Mouse (Mus musculus): Measurements from ENCODE around the gene Hoxc6. TPM values are rescaled to one million over a fixed set of nuclear protein-coding genes. Genes with fewer than 3 reads are reported as not detected.

Hoxc6 gene
- polyA plus RNA-seq, 1 experiment from 2014 or later: 0.17 TPM

DNA sequence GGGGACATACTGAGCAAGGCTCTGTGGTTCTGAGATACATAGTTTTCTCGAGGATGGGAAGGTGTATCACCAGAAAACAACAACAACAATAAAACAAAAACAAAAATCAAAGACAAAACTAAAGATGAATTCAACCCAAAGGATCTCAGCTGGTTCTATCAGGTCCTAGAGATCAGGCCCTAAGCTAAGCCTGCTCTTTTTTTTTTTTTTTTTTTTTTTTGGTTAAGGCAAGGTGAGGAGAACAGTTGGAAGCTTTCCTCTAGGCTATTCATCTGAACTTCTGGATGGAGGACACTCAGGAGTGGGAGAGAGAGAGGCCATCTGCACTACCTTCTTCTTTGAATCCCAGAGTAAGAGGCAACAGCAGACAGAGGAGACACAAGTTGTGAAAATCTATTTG is 39.5 kb downstream of the Hoxc6 start:
- H3K9ac ChIP-seq (replicated peaks; ENCODE audit: low read length): no peak overlapping the region
- DNase-seq (ENCODE audit: low spot score) (no peak), ATAC-seq (replicated peaks; ENCODE audit: insufficient number of reproducible peaks, low FRiP score, low TSS enrichment, low read depth) (no peak)
- H3K4me2 ChIP-seq (ENCODE audit: low read depth, low read length): no peak overlapping the region
- no peak overlapping the region for H3K4me3 ChIP-seq (ENCODE audit: low read depth, low read length)
- no peaks in the 10 kb centered on the region for H3K4me1 ChIP-seq (ENCODE audit: control insufficient read depth, insufficient read depth, low read length)
- 17% methylated on average over 1 of the region's 1 CpGs for WGBS
- H3K36me3 ChIP-seq (replicated peaks; ENCODE audit: control insufficient read depth, insufficient read depth, low read depth, low read length): no peaks in the 10 kb centered on the region
- H3K27me3 ChIP-seq (ENCODE audit: control insufficient read depth, insufficient read depth, low read length): peaks cover 96% of the 10 kb centered on the region
- H3K9me3 ChIP-seq (replicated peaks; ENCODE audit: control insufficient read depth, low read length): no peaks in the 10 kb centered on the region
- no peak overlapping the region for H3K27ac ChIP-seq (replicated peaks; ENCODE audit: low read depth, low read length)

DNA sequence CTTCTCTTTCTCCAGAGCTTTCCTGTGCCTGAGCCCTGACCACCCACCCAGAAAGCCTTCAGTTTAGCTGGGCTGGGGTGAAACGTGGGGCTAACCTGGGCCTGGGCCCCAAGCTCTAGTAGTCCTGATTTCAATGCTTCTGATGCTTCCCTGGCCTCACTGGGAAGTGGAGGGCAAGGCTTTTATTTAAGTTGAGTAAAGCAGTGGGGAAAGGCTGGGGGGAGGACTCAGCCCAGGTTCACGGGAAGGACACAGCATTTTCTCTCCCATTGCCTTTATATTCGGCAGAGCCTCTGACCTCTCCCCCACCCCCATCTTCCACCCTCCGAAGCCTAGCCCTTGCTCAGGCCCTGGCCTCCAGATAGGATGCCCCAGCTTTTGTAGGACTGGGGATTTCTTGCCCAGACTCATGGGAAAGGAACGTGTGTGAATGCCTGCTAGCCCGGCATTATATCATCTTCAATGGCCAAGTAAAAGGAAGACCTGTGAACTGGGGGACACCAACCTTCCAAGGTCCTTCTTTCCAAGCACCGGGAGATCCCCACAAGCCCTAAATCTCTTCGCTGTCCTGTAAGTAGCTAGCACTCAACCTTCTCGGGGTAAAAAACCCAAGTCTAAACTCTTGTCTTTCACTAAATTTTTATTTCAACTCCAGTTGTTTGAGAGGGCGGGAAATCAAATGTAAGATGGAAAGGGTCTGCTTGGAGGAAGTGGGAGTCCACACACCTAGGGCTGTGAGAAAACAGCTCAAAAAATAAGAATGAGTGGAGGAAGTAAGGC is 40.8 kb downstream of the Hoxc6 start:
- Histone ChIP-seq H3K27ac (replicated peaks; ENCODE audit: low read depth, low read length) (no peak overlapping the region), H3K9ac (replicated peaks; ENCODE audit: low read length) (no peak overlapping the region), H3K4me1 (ENCODE audit: control insufficient read depth, insufficient read depth, low read length) (no peaks in the 10 kb centered on the region)

DNA sequence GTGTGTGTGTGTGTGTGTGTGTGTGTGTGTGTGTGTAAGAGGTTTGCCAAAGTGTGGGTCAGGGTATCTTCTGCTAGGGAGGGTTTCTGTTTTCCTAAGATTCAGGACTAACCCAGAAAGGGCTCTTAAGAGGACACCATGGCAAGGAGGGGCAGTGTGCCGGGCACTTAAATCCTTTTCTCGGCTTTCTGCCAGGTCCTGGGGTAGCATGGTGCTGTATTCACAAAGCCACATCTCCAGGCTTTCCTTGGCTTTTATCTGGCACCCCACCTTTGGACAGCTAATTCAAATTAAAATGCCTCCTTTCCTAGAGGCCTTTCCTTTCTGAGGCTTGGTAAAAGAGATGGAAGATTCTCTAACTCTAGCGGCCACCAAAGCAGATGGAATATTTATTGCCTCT is 41.6 kb downstream of the Hoxc6 start:
- H3K4me1 ChIP-seq (ENCODE audit: control insufficient read depth, insufficient read depth, low read length): no peaks in the 10 kb centered on the region
- no peak overlapping the region for H3K9ac ChIP-seq (replicated peaks; ENCODE audit: low read length)
- no peak overlapping the region for H3K27ac ChIP-seq (replicated peaks; ENCODE audit: low read depth, low read length)
- no peaks in the 10 kb centered on the region for H3K36me3 ChIP-seq (replicated peaks; ENCODE audit: control insufficient read depth, insufficient read depth, low read depth, low read length)
- H3K4me2 ChIP-seq (ENCODE audit: low read depth, low read length): no peak overlapping the region
- H3K27me3 ChIP-seq (ENCODE audit: control insufficient read depth, insufficient read depth, low read length): peaks cover 88% of the 10 kb centered on the region
- ATAC-seq (replicated peaks; ENCODE audit: insufficient number of reproducible peaks, low FRiP score, low TSS enrichment, low read depth) (no peak), DNase-seq (ENCODE audit: low spot score) (peak; percentile 0)
- no peak overlapping the region for H3K4me3 ChIP-seq (ENCODE audit: low read depth, low read length)
- H3K9me3 ChIP-seq (replicated peaks; ENCODE audit: control insufficient read depth, low read length): no peaks in the 10 kb centered on the region
- WGBS: 3% methylated on average over 3 of the region's 3 CpGs

More for the DNA sequence above, 40.8 kb downstream of the Hoxc6 start:
- no peak overlapping the region for H3K4me2 ChIP-seq (ENCODE audit: low read depth, low read length)
- ATAC-seq (replicated peaks; ENCODE audit: insufficient number of reproducible peaks, low FRiP score, low TSS enrichment, low read depth) (no peak), DNase-seq (ENCODE audit: low spot score) (peak; percentile 0)
- H3K4me3 ChIP-seq (ENCODE audit: low read depth, low read length): no peak overlapping the region
- 8% methylated on average over 10 of the region's 10 CpGs for WGBS
- H3K27me3 ChIP-seq (ENCODE audit: control insufficient read depth, insufficient read depth, low read length): peaks cover 92% of the 10 kb centered on the region
- H3K36me3 ChIP-seq (replicated peaks; ENCODE audit: control insufficient read depth, insufficient read depth, low read depth, low read length): no peaks in the 10 kb centered on the region
- H3K9me3 ChIP-seq (replicated peaks; ENCODE audit: control insufficient read depth, low read length): no peaks in the 10 kb centered on the region

DNA sequence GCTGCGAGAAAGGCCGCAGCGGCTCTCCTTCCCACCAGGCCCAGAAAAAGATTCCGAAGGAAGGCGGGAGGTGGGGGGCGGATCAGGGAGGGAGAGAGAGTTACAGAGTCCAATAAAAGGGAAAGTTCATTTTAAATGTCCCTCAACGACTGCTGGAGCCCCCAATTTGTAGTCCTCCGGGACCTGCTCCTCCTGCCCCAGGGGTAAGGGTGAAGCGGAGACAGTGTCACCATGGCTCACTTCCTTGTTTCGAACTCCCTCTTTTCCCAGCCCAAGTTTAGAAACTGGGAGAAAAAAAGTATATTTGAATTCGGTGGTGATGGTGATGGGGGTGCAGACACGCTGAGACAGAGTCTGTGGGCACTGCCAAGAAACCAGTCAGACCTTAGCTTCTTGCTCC is 42.5 kb downstream of the Hoxc6 start:
- H3K4me3 ChIP-seq (ENCODE audit: low read depth, low read length): no peak overlapping the region
- no peak overlapping the region for H3K27ac ChIP-seq (replicated peaks; ENCODE audit: low read depth, low read length)
- 3% methylated on average over 12 of the region's 12 CpGs for WGBS
- peaks cover 84% of the 10 kb centered on the region for H3K27me3 ChIP-seq (ENCODE audit: control insufficient read depth, insufficient read depth, low read length)
- H3K9ac ChIP-seq (replicated peaks; ENCODE audit: low read length): no peak overlapping the region
- no peaks in the 10 kb centered on the region for H3K36me3 ChIP-seq (replicated peaks; ENCODE audit: control insufficient read depth, insufficient read depth, low read depth, low read length)
- H3K4me1 ChIP-seq (ENCODE audit: control insufficient read depth, insufficient read depth, low read length): no peaks in the 10 kb centered on the region
- peak; percentile 0 for DNase-seq (ENCODE audit: low spot score)
- no peak overlapping the region for H3K4me2 ChIP-seq (ENCODE audit: low read depth, low read length)
- no peak for ATAC-seq (replicated peaks; ENCODE audit: insufficient number of reproducible peaks, low FRiP score, low TSS enrichment, low read depth)
- no peaks in the 10 kb centered on the region for H3K9me3 ChIP-seq (replicated peaks; ENCODE audit: control insufficient read depth, low read length)

DNA sequence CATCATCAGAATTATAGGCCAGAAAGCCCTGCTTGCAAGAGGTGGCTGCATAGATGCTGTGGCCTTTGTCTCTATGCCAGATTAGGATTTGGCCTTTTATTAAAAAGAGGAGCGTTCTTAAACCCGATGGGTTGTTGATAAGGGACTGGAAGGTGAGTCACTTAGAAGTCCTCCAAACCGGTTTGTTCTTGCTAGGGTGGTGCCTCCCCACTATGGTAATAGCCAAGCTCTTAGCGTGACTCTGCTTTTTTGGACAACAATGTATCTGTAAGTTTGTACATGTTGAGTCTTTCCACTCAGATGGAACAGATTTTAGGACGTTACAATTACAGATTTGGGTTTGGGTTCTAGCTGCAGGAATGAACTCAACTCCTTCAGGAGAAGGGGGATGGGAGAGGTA is 43.6 kb downstream of the Hoxc6 start:
- no peak overlapping the region for H3K9ac ChIP-seq (replicated peaks; ENCODE audit: low read length)

DNA sequence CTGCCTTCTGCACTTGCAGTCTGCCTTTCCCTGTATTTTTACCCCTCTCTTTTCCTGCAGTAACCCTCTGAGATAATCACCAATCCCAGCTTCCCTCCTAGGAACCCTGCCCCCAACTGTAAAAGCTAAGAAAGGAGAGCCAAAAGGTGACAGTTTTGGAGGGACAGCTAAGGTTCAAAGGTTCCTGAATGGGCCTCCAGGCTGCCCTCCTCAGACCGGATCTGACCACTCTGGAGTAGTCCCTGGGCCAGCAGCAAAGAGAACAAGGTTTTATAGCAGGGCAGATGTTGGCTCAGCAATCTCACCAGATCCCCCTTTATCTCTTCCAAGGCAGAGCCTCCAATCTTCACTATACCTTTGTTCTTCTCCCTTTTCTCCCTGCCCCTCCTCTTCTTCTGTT is 44.2 kb downstream of the Hoxc6 start:
- no peak for DNase-seq (ENCODE audit: low spot score)

More for the DNA sequence above, 43.6 kb downstream of the Hoxc6 start:
- no peaks in the 10 kb centered on the region for H3K9me3 ChIP-seq (replicated peaks; ENCODE audit: control insufficient read depth, low read length)
- WGBS: 12% methylated on average over 5 of the region's 5 CpGs
- no peak overlapping the region for H3K27ac ChIP-seq (replicated peaks; ENCODE audit: low read depth, low read length)
- H3K4me3 ChIP-seq (ENCODE audit: low read depth, low read length): no peak overlapping the region
- ATAC-seq (replicated peaks; ENCODE audit: insufficient number of reproducible peaks, low FRiP score, low TSS enrichment, low read depth) (no peak), DNase-seq (ENCODE audit: low spot score) (peak; percentile 0)
- H3K4me2 ChIP-seq (ENCODE audit: low read depth, low read length): no peak overlapping the region
- H3K36me3 ChIP-seq (replicated peaks; ENCODE audit: control insufficient read depth, insufficient read depth, low read depth, low read length): no peaks in the 10 kb centered on the region
- no peaks in the 10 kb centered on the region for H3K4me1 ChIP-seq (ENCODE audit: control insufficient read depth, insufficient read depth, low read length)
- H3K27me3 ChIP-seq (ENCODE audit: control insufficient read depth, insufficient read depth, low read length): peaks cover 79% of the 10 kb centered on the region

DNA sequence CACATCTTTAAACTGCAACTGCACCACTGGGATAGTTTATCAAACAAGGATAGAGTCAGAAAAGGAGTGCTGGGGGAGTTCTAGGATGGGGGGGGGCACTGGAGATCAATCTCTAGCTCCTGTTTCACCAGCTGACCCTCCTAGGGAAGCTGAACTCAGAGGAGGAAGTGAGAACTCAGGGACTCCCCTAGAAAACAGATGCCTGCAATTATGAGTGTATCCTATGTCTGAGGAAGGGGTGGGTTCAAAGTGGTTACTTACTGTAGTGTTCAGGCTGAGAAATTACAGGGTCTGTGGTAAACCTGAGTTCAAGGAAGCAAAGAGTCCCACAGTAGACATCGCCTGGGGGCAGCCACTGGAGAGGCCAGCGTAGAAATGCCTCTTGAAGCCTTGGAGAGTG is 53.6 kb downstream of the Hoxc6 start:
- no peak overlapping the region for H3K4me3 ChIP-seq (ENCODE audit: low read depth, low read length)
- H3K9ac ChIP-seq (replicated peaks; ENCODE audit: low read length): no peak overlapping the region
- H3K27ac ChIP-seq (replicated peaks; ENCODE audit: low read depth, low read length): no peak overlapping the region
- ATAC-seq (replicated peaks; ENCODE audit: insufficient number of reproducible peaks, low FRiP score, low TSS enrichment, low read depth): no peak
- no peak overlapping the region for H3K4me2 ChIP-seq (ENCODE audit: low read depth, low read length)
- H3K4me1 ChIP-seq (ENCODE audit: control insufficient read depth, insufficient read depth, low read length): no peaks in the 10 kb centered on the region
- 43% methylated on average over 2 of the region's 2 CpGs for WGBS
- no peaks in the 10 kb centered on the region for H3K9me3 ChIP-seq (replicated peaks; ENCODE audit: control insufficient read depth, low read length)
- H3K36me3 ChIP-seq (replicated peaks; ENCODE audit: control insufficient read depth, insufficient read depth, low read depth, low read length): no peaks in the 10 kb centered on the region
- H3K27me3 ChIP-seq (ENCODE audit: control insufficient read depth, insufficient read depth, low read length): peaks cover 48% of the 10 kb centered on the region
- no peak for DNase-seq (ENCODE audit: low spot score)

More for the DNA sequence above, 44.2 kb downstream of the Hoxc6 start:
- Histone ChIP-seq H3K4me1 (ENCODE audit: control insufficient read depth, insufficient read depth, low read length) (no peaks in the 10 kb centered on the region), H3K27ac (replicated peaks; ENCODE audit: low read depth, low read length) (no peak overlapping the region), H3K27me3 (ENCODE audit: control insufficient read depth, insufficient read depth, low read length) (peaks cover 76% of the 10 kb centered on the region), H3K9me3 (replicated peaks; ENCODE audit: control insufficient read depth, low read length) (no peaks in the 10 kb centered on the region), H3K4me3 (ENCODE audit: low read depth, low read length) (no peak overlapping the region), H3K9ac (replicated peaks; ENCODE audit: low read length) (no peak overlapping the region), H3K36me3 (replicated peaks; ENCODE audit: control insufficient read depth, insufficient read depth, low read depth, low read length) (no peaks in the 10 kb centered on the region), H3K4me2 (ENCODE audit: low read depth, low read length) (no peak overlapping the region)
- ATAC-seq (replicated peaks; ENCODE audit: insufficient number of reproducible peaks, low FRiP score, low TSS enrichment, low read depth): no peak
- WGBS: 11% methylated on average over 1 of the region's 1 CpGs

DNA sequence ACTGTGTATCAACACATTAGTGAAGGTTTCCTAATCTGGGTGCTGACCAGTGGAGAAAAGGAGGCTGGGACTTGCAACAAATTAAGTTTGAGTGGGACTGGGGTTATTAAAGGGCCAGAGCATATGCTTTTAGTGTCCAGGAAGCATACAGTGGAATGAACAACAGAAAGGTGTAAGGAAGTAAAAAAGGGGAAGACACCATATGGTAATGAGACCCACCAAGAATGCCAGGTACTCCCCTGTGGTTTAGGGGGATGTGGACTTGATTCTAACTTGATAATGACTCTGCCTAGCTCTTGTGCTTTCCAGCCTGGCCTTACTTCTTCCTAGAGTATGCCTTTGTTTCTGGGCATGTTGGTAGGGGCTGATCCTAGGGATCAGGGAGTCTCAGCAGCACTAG is 55.2 kb downstream of the Hoxc6 start:
- Histone ChIP-seq H3K9me3 (replicated peaks; ENCODE audit: control insufficient read depth, low read length) (no peaks in the 10 kb centered on the region), H3K4me3 (ENCODE audit: low read depth, low read length) (no peak overlapping the region), H3K4me1 (ENCODE audit: control insufficient read depth, insufficient read depth, low read length) (no peaks in the 10 kb centered on the region), H3K27ac (replicated peaks; ENCODE audit: low read depth, low read length) (no peak overlapping the region), H3K27me3 (ENCODE audit: control insufficient read depth, insufficient read depth, low read length) (peaks cover 53% of the 10 kb centered on the region), H3K36me3 (replicated peaks; ENCODE audit: control insufficient read depth, insufficient read depth, low read depth, low read length) (no peaks in the 10 kb centered on the region), H3K4me2 (ENCODE audit: low read depth, low read length) (no peak overlapping the region), H3K9ac (replicated peaks; ENCODE audit: low read length) (no peak overlapping the region)
- ATAC-seq (replicated peaks; ENCODE audit: insufficient number of reproducible peaks, low FRiP score, low TSS enrichment, low read depth) (no peak), DNase-seq (ENCODE audit: low spot score) (no peak)
